Mouse (Mus musculus) limb, embryonic 13.5 days (tissue): ENCODE measurements at regions not wholly inside any gene's neighbourhood (a gene's known extent, or its start where the extent isn't known, plus 50 kb on each side); places are given as distances from the start of the nearest gene placed in this dataset.

Source experiments
- ATAC-seq: fragments of 200-750 bp; cut with Nextera tagmentation; 2 replicates; pipeline ENCODE4 v1.8.0; 2017; ENCODE audit warnings: low read depth, moderate number of reproducible peaks, moderate TSS enrichment; ENCODE audit not compliant: low FRiP score
- H3K27ac ChIP-seq: fragments of 300-500 bp; sonication (generic); 2 replicates; pipeline ENCODE4 v1.5.1; 2015; ENCODE audit warnings: inconsistent platforms, mild to moderate bottlenecking, moderate library complexity
- H3K27me3 ChIP-seq: fragments of 300-500 bp; sonication (generic); 2 replicates; pipeline ENCODE4 v1.6.1; 2015; ENCODE audit warnings: mild to moderate bottlenecking, inconsistent platforms
- H3K36me3 ChIP-seq: fragments of 300-500 bp; sonication (generic); 2 replicates; pipeline ENCODE4 v1.6.1; 2015; ENCODE audit warnings: inconsistent platforms, mild to moderate bottlenecking, moderate library complexity
- H3K4me1 ChIP-seq: fragments of 300-500 bp; sonication (generic); 2 replicates; pipeline ENCODE4 v1.6.1; 2015; ENCODE audit warnings: inconsistent platforms
- H3K4me2 ChIP-seq: fragments of 300-500 bp; sonication (generic); replicated peaks from 2 replicates; pipeline ENCODE4 v1.6.1; 2015; ENCODE audit warnings: inconsistent platforms, mild to moderate bottlenecking, moderate library complexity
- H3K4me3 ChIP-seq: fragments of 300-500 bp; sonication (generic); 2 replicates; pipeline ENCODE4 v1.5.1; 2015; ENCODE audit warnings: moderate library complexity, mild to moderate bottlenecking, inconsistent platforms
- H3K9ac ChIP-seq: fragments of 300-500 bp; sonication (generic); 2 replicates; pipeline ENCODE4 v1.6.1; 2015; ENCODE audit warnings: mild to moderate bottlenecking, inconsistent platforms
- H3K9me3 ChIP-seq: fragments of 300-500 bp; sonication (generic); 2 replicates; pipeline ENCODE4 v1.6.1; 2016; ENCODE audit warnings: inconsistent platforms
- WGBS: fragments of 180-500 bp; shearing (Covaris S2); methylation state at CpG from one replicate; pipeline ENCODE4 v1.1.7; 2015; 5-methylcytosine and 5-hydroxymethylcytosine counted together

GRCm38 (mm10) chr4:82155642-82156320, 549.8 kb downstream of the Nfib start:
- H3K27me3 ChIP-seq = no peaks in the 10 kb centered on the region
- WGBS = 12% methylated on average over 7 of the region's 7 CpGs
- H3K9me3 ChIP-seq = no peaks in the 10 kb centered on the region
- no peak overlapping the region for H3K4me3 ChIP-seq
- peak; percentile 71 for ATAC-seq
- H3K4me2 ChIP-seq = no peak overlapping the region
- H3K4me1 ChIP-seq = peaks cover 41% of the 10 kb centered on the region
- H3K27ac ChIP-seq = peak overlapping the region; percentile 61; the same call in 1 of the 2 replicates
- H3K9ac ChIP-seq = no peak overlapping the region
- H3K36me3 ChIP-seq = no peaks in the 10 kb centered on the region

- no peaks in the 10 kb centered on the region for H3K9me3 ChIP-seq
- H3K4me1 ChIP-seq = peaks cover 41% of the 10 kb centered on the region
- H3K36me3 ChIP-seq = no peaks in the 10 kb centered on the region
- H3K4me3 ChIP-seq = no peak overlapping the region
- no peak; the same call in 1 of the 2 replicates for ATAC-seq
- no peak overlapping the region for H3K4me2 ChIP-seq
- no peak overlapping the region for H3K9ac ChIP-seq
- WGBS = 52% methylated on average over 9 of the region's 9 CpGs
- H3K27ac ChIP-seq = peak overlapping the region; percentile 39; the same call in 1 of the 2 replicates
- H3K27me3 ChIP-seq = no peaks in the 10 kb centered on the region
Measured at GRCm38 (mm10) chr4:82154021-82154555, 551.5 kb downstream of the Nfib start.

- ATAC-seq = peak; percentile 48; the same call in 1 of the 2 replicates
- Histone ChIP-seq H3K27me3 (no peaks in the 10 kb centered on the region), H3K4me2 (no peak overlapping the region), H3K9ac (no peak overlapping the region), H3K4me3 (no peak overlapping the region), H3K36me3 (no peaks in the 10 kb centered on the region), H3K27ac (peak overlapping the region; percentile 73; the same call in 1 of the 2 replicates), H3K4me1 (peaks cover 44% of the 10 kb centered on the region), H3K9me3 (no peaks in the 10 kb centered on the region)
- 14% methylated on average over 5 of the region's 5 CpGs for WGBS
Measured at GRCm38 (mm10) chr4:82153604-82154003, 551.9 kb downstream of the Nfib start.

- Histone ChIP-seq H3K9ac (no peak overlapping the region), H3K4me1 (peaks cover 44% of the 10 kb centered on the region), H3K27ac (no peak overlapping the region), H3K36me3 (no peaks in the 10 kb centered on the region), H3K4me2 (no peak overlapping the region), H3K27me3 (no peaks in the 10 kb centered on the region), H3K4me3 (no peak overlapping the region), H3K9me3 (no peaks in the 10 kb centered on the region)
- ATAC-seq = no peak
- WGBS = 39% methylated on average over 1 of the region's 1 CpGs
Measured at GRCm38 (mm10) chr4:82149957-82150356, 555.6 kb downstream of the Nfib start.

GRCm38 (mm10) chr4:82148129-82149064, 557.2 kb downstream of the Nfib start:
- peak overlapping the region; percentile 7; the same call in 1 of the 2 replicates for H3K27ac ChIP-seq

GRCm38 (mm10) chr4:82142391-82142790, 563.2 kb downstream of the Nfib start:
- no peaks in the 10 kb centered on the region for H3K9me3 ChIP-seq
- ATAC-seq = no peak
- no peaks in the 10 kb centered on the region for H3K27me3 ChIP-seq
- H3K9ac ChIP-seq = no peak overlapping the region
- no peaks in the 10 kb centered on the region for H3K36me3 ChIP-seq
- H3K27ac ChIP-seq = no peak overlapping the region
- 85% methylated on average over 3 of the region's 3 CpGs for WGBS
- H3K4me2 ChIP-seq = no peak overlapping the region
- no peak overlapping the region for H3K4me3 ChIP-seq
- peaks cover 4% of the 10 kb centered on the region; the same call in 1 of the 2 replicates for H3K4me1 ChIP-seq

More at GRCm38 (mm10) chr4:82148129-82149064, 557.2 kb downstream of the Nfib start:
- Histone ChIP-seq H3K9me3 (no peaks in the 10 kb centered on the region), H3K9ac (no peak overlapping the region), H3K4me2 (no peak overlapping the region), H3K27me3 (no peaks in the 10 kb centered on the region), H3K36me3 (no peaks in the 10 kb centered on the region), H3K4me3 (no peak overlapping the region), H3K4me1 (peaks cover 33% of the 10 kb centered on the region)
- ATAC-seq = peak; percentile 61; the same call in 1 of the 2 replicates
- WGBS = 26% methylated on average over 6 of the region's 6 CpGs

- Histone ChIP-seq H3K27me3 (no peaks in the 10 kb centered on the region), H3K27ac (peak overlapping the region; percentile 1; the same call in 1 of the 2 replicates), H3K9me3 (no peaks in the 10 kb centered on the region), H3K9ac (no peak overlapping the region), H3K36me3 (no peaks in the 10 kb centered on the region), H3K4me1 (0 out of 2 replicates have a peak, but pooled peaks cover 3% of the 10 kb centered on the region), H3K4me2 (no peak overlapping the region), H3K4me3 (no peak overlapping the region)
- no peak for ATAC-seq
- WGBS = 62% methylated on average over 6 of the region's 6 CpGs
Measured at GRCm38 (mm10) chr4:82139806-82140205, 565.7 kb downstream of the Nfib start.

- H3K4me2 ChIP-seq = no peak overlapping the region
- H3K4me3 ChIP-seq = no peak overlapping the region
- no peak overlapping the region for H3K9ac ChIP-seq
- 98% methylated on average over 1 of the region's 1 CpGs for WGBS
- 0 out of 2 replicates have a peak, but pooled peaks cover 3% of the 10 kb centered on the region for H3K4me1 ChIP-seq
- H3K9me3 ChIP-seq = no peaks in the 10 kb centered on the region
- no peak overlapping the region for H3K27ac ChIP-seq
- H3K36me3 ChIP-seq = no peaks in the 10 kb centered on the region
- H3K27me3 ChIP-seq = no peaks in the 10 kb centered on the region
- ATAC-seq = no peak
Measured at GRCm38 (mm10) chr4:82139016-82139415, 566.5 kb downstream of the Nfib start.

GRCm38 (mm10) chr4:82132851-82133250, 572.7 kb downstream of the Nfib start:
- WGBS = 87% methylated on average over 3 of the region's 3 CpGs
- Histone ChIP-seq H3K9me3 (no peaks in the 10 kb centered on the region), H3K27ac (no peak overlapping the region), H3K27me3 (no peaks in the 10 kb centered on the region), H3K9ac (no peak overlapping the region), H3K36me3 (no peaks in the 10 kb centered on the region), H3K4me1 (no peaks in the 10 kb centered on the region), H3K4me3 (no peak overlapping the region), H3K4me2 (no peak overlapping the region)
- no peak for ATAC-seq

- Histone ChIP-seq H3K36me3 (no peaks in the 10 kb centered on the region), H3K27ac (no peak overlapping the region), H3K27me3 (no peaks in the 10 kb centered on the region), H3K4me1 (no peaks in the 10 kb centered on the region), H3K4me2 (no peak overlapping the region), H3K9me3 (no peaks in the 10 kb centered on the region), H3K9ac (no peak overlapping the region), H3K4me3 (no peak overlapping the region)
- ATAC-seq = no peak
- WGBS = 86% methylated on average over 4 of the region's 4 CpGs
Measured at GRCm38 (mm10) chr4:82132326-82132725, 573.2 kb downstream of the Nfib start.

- Histone ChIP-seq H3K4me1 (no peaks in the 10 kb centered on the region), H3K27ac (no peak overlapping the region), H3K4me2 (no peak overlapping the region), H3K27me3 (no peaks in the 10 kb centered on the region), H3K9me3 (no peaks in the 10 kb centered on the region), H3K36me3 (no peaks in the 10 kb centered on the region), H3K9ac (no peak overlapping the region), H3K4me3 (no peak overlapping the region)
- no peak for ATAC-seq
- WGBS = 53% methylated on average over 1 of the region's 1 CpGs
Measured at GRCm38 (mm10) chr4:82129471-82129870, 576.1 kb downstream of the Nfib start.

- Histone ChIP-seq H3K9ac (no peak overlapping the region), H3K27ac (no peak overlapping the region), H3K27me3 (no peaks in the 10 kb centered on the region), H3K9me3 (no peaks in the 10 kb centered on the region), H3K36me3 (no peaks in the 10 kb centered on the region), H3K4me3 (no peak overlapping the region), H3K4me2 (no peak overlapping the region), H3K4me1 (peaks cover 3% of the 10 kb centered on the region; the same call in 1 of the 2 replicates)
- ATAC-seq = no peak
- WGBS = 69% methylated on average over 5 of the region's 5 CpGs
Measured at GRCm38 (mm10) chr4:82123733-82124132, 581.8 kb downstream of the Nfib start.
